Mouse (Mus musculus) liver, embryonic 16.5 days (tissue): Measurements from ENCODE around the gene Slc28a1. TPM values are rescaled to one million over a fixed set of nuclear protein-coding genes. Genes with fewer than 3 reads are reported as not detected.
"Not testable (repeated sequence)": the region's sequence is repeated elsewhere in the genome, so short reads cannot be mapped to it uniquely, and the experiment has no call there.

Source experiments
- ATAC-seq: fragments of 200-750 bp; cut with Nextera tagmentation; 2 replicates; pipeline ENCODE4 v1.8.0; 2017; ENCODE audit warnings: low read depth, mild to moderate bottlenecking, moderate number of reproducible peaks, moderate library complexity
- H3K27ac ChIP-seq: fragments of 300-500 bp; sonication (generic); 2 replicates; pipeline ENCODE4 v1.5.1; 2014; ENCODE audit warnings: mild to moderate bottlenecking, low read length
- H3K27me3 ChIP-seq: fragments of 300-500 bp; sonication (generic); 2 replicates; pipeline ENCODE4 v1.6.1; 2014; ENCODE audit warnings: low read depth, low read length, mixed read lengths; ENCODE audit not compliant: control insufficient read depth, insufficient read depth
- H3K36me3 ChIP-seq: fragments of 300-500 bp; sonication (generic); 2 replicates; pipeline ENCODE4 v1.6.1; 2014; ENCODE audit warnings: mild to moderate bottlenecking; ENCODE audit not compliant: control insufficient read depth, insufficient read depth
- H3K4me1 ChIP-seq: fragments of 300-500 bp; sonication (generic); 2 replicates; pipeline ENCODE4 v1.6.1; 2014; ENCODE audit warnings: low read depth, low read length, mixed read lengths; ENCODE audit not compliant: control insufficient read depth
- H3K4me2 ChIP-seq: fragments of 300-500 bp; sonication (generic); 2 replicates; pipeline ENCODE4 v1.6.1; 2014; ENCODE audit warnings: low read depth, low read length, mixed read lengths
- H3K4me3 ChIP-seq: fragments of 300-500 bp; sonication (generic); 2 replicates; pipeline ENCODE4 v1.5.1; 2014; ENCODE audit warnings: low read depth, mild to moderate bottlenecking, low read length
- H3K9ac ChIP-seq: fragments of 300-500 bp; sonication (generic); 2 replicates; pipeline ENCODE4 v1.6.1; 2014; ENCODE audit warnings: low read depth, low read length
- H3K9me3 ChIP-seq: fragments of 300-500 bp; sonication (generic); replicated peaks from 2 replicates; pipeline ENCODE4 v1.6.1; 2016; ENCODE audit warnings: low read length; ENCODE audit not compliant: control insufficient read depth
- WGBS: fragments of 180-500 bp; shearing (Covaris S2); extraction: QIAGEN DNeasy Blood & Tissue Kit; methylation state at CpG from one replicate; pipeline ENCODE4 v1.1.7; 2014; ENCODE audit not compliant: insufficient replicate concordance; 5-methylcytosine and 5-hydroxymethylcytosine counted together
- polyA plus RNA-seq: library from polyadenylated mRNA; unstranded; fragments of >200 nt; fragmentation: Nextera tagmentation; extraction: Ambion mirVana; gene quantifications from 2 replicates; pipeline ENCODE4 v1.2.1, GENCODE M21; 2015

The Slc28a1 gene
- polyA plus RNA-seq, 1 experiment from 2014 or later = 0.96 TPM

GRCm38 (mm10) chr7:81133416-81133815 lies 18.8 kb downstream of the Slc28a1 start:
- Histone ChIP-seq H3K27ac (no peak overlapping the region), H3K4me3 (no peak overlapping the region), H3K36me3 (no peaks in the 10 kb centered on the region), H3K4me1 (no peaks in the 10 kb centered on the region), H3K9ac (no peak overlapping the region), H3K27me3 (no peaks in the 10 kb centered on the region), H3K9me3 (no peaks in the 10 kb centered on the region), H3K4me2 (no peak overlapping the region)
- no peak for ATAC-seq
- 58% methylated on average over 6 of the region's 6 CpGs for WGBS

GRCm38 (mm10) chr7:81133941-81134340 lies 19.3 kb downstream of the Slc28a1 start:
- no peak overlapping the region for H3K9ac ChIP-seq
- H3K4me2 ChIP-seq = no peak overlapping the region
- H3K9me3 ChIP-seq = no peaks in the 10 kb centered on the region
- no peak overlapping the region for H3K27ac ChIP-seq
- H3K4me1 ChIP-seq = no peaks in the 10 kb centered on the region
- H3K36me3 ChIP-seq = no peaks in the 10 kb centered on the region
- ATAC-seq = no peak
- H3K4me3 ChIP-seq = no peak overlapping the region
- H3K27me3 ChIP-seq = no peaks in the 10 kb centered on the region
- WGBS = 46% methylated on average over 2 of the region's 2 CpGs

GRCm38 (mm10) chr7:81134614-81135067 lies 20.0 kb downstream of the Slc28a1 start:
- Histone ChIP-seq H3K27me3 (no peaks in the 10 kb centered on the region), H3K9me3 (no peaks in the 10 kb centered on the region), H3K27ac (no peak overlapping the region), H3K36me3 (no peaks in the 10 kb centered on the region), H3K4me1 (no peaks in the 10 kb centered on the region), H3K4me2 (no peak overlapping the region), H3K9ac (no peak overlapping the region), H3K4me3 (no peak overlapping the region)
- peak; percentile 43 for ATAC-seq
- WGBS = 15% methylated on average over 9 of the region's 9 CpGs

GRCm38 (mm10) chr7:81137292-81137691 lies 22.7 kb downstream of the Slc28a1 start:
- no peak overlapping the region for H3K27ac ChIP-seq
- H3K36me3 ChIP-seq = no peaks in the 10 kb centered on the region
- H3K9ac ChIP-seq = no peak overlapping the region
- H3K4me3 ChIP-seq = no peak overlapping the region
- H3K27me3 ChIP-seq = no peaks in the 10 kb centered on the region
- WGBS = 66% methylated on average over 5 of the region's 5 CpGs
- ATAC-seq = no peak
- no peak overlapping the region for H3K4me2 ChIP-seq
- H3K9me3 ChIP-seq = no peaks in the 10 kb centered on the region
- H3K4me1 ChIP-seq = no peaks in the 10 kb centered on the region

- H3K4me2 ChIP-seq = no peak overlapping the region
- 81% methylated on average over 7 of the region's 7 CpGs for WGBS
- no peaks in the 10 kb centered on the region for H3K4me1 ChIP-seq
- no peaks in the 10 kb centered on the region for H3K36me3 ChIP-seq
- H3K9me3 ChIP-seq = no peaks in the 10 kb centered on the region
- H3K4me3 ChIP-seq = no peak overlapping the region
- H3K9ac ChIP-seq = no peak overlapping the region
- ATAC-seq = no peak
- H3K27me3 ChIP-seq = no peaks in the 10 kb centered on the region
- H3K27ac ChIP-seq = no peak overlapping the region
These were observed 24.5 kb downstream of the Slc28a1 start for GRCm38 (mm10) chr7:81139100-81139499.

- no peaks in the 10 kb centered on the region for H3K27me3 ChIP-seq
- 66% methylated on average over 5 of the region's 5 CpGs for WGBS
- no peak overlapping the region for H3K4me2 ChIP-seq
- H3K9me3 ChIP-seq = no peaks in the 10 kb centered on the region
- H3K36me3 ChIP-seq = no peaks in the 10 kb centered on the region
- H3K4me1 ChIP-seq = no peaks in the 10 kb centered on the region
- H3K4me3 ChIP-seq = no peak overlapping the region
- no peak for ATAC-seq
- no peak overlapping the region for H3K9ac ChIP-seq
- no peak overlapping the region for H3K27ac ChIP-seq
These were observed 25.2 kb downstream of the Slc28a1 start for GRCm38 (mm10) chr7:81139671-81140404.

- ATAC-seq = no peak
- Histone ChIP-seq H3K36me3 (no peaks in the 10 kb centered on the region), H3K4me1 (no peaks in the 10 kb centered on the region), H3K27ac (no peak overlapping the region), H3K4me3 (no peak overlapping the region), H3K4me2 (no peak overlapping the region), H3K9ac (no peak overlapping the region), H3K9me3 (no peaks in the 10 kb centered on the region), H3K27me3 (no peaks in the 10 kb centered on the region)
- 51% methylated on average over 1 of the region's 1 CpGs for WGBS
These were observed 26.9 kb downstream of the Slc28a1 start for GRCm38 (mm10) chr7:81141541-81141940.

- 53% methylated on average over 4 of the region's 4 CpGs for WGBS
These were observed 28.5 kb downstream of the Slc28a1 start for GRCm38 (mm10) chr7:81143056-81143455.

GRCm38 (mm10) chr7:81149759-81150158 lies 35.2 kb downstream of the Slc28a1 start:
- Histone ChIP-seq H3K36me3 (no peaks in the 10 kb centered on the region), H3K4me2 (0 out of 2 replicates have a peak overlapping the region, but pooled peaks have one; percentile 1), H3K27ac (no peak overlapping the region), H3K27me3 (no peaks in the 10 kb centered on the region), H3K9me3 (no peaks in the 10 kb centered on the region), H3K4me3 (no peak overlapping the region), H3K9ac (no peak overlapping the region), H3K4me1 (peaks cover 6% of the 10 kb centered on the region)
- no peak for ATAC-seq
- WGBS = 36% methylated on average over 11 of the region's 11 CpGs

More at GRCm38 (mm10) chr7:81143056-81143455, 28.5 kb downstream of the Slc28a1 start:
- not testable (repeated sequence) for H3K9ac ChIP-seq, H3K36me3 ChIP-seq, H3K4me2 ChIP-seq, ATAC-seq, H3K27me3 ChIP-seq, H3K9me3 ChIP-seq, H3K27ac ChIP-seq, H3K4me3 ChIP-seq, H3K4me1 ChIP-seq
